ENCODE assay signal across 9 mouse cellular contexts in the genomic region with DNA sequence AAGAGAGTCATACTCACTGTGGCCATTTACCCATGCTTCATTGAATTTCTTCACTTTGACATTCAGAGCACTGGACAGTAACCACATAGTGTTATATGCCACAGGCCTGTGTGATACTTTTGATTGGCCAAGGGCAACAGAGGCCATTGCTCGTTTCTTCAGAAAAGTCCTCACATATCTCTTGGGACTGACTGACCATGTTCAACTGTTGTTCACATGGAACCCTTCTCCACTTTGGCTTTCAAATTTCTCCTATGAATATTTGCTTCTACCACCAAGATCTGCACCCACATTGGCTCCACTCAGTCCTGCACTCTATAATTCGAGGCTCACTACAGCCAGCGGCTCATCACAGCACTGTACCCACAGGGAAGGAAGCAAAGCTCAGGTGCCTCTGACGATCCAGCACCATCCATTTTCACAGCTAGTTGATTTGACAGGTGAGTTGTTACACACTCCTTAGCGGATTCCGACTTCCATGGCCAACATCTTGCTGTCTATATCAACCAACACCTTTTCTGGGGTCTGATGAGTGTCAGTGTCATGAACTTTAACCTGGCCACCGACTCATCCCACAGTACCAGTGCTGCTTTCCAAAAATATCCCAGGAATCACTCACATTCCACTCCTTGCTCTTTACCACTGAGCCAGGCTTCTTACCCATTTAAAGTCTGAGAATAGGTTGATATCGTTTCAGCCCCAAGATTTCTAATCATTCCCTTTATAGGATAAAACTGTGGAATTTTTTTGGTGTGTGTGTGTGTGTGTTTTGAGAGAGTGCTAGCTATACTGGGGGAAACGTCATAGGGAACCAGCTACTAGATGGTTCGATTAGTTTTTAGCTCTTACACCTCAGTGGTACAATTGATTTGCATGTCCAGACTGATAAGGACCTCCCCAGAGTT.
DNase-seq lines count a peak whose midpoint lies in the region; ATAC-seq and TF ChIP-seq lines count a peak whose summit lies in the region.
"Had no signal": no experiment of that assay in that cellular context is flagged by ENCODE, and none has a peak within 500 bp of the region (broad histone marks: within the 10 kb centered on the region; RNA-seq: fewer than 3 reads in every experiment).

No protein-coding gene starts in this region.

- no peak overlapping the region for H3K27ac ChIP-seq in thymus, adult 2 months (ENCODE audit: control insufficient read depth, insufficient read depth, low read length)
- no peak overlapping the region for H3K27ac ChIP-seq in hindbrain, embryonic 16.5 days (ENCODE audit: low read depth, low read length)
- H3K27ac ChIP-seq in limb, embryonic 11.5 days (replicated peaks; ENCODE audit: low read depth, low read length) = no peak overlapping the region
- no peak overlapping the region for H3K27ac ChIP-seq in midbrain, embryonic 13.5 days

- no peak overlapping the region for H3K4me3 ChIP-seq in thymus, adult 2 months (ENCODE audit: control insufficient read depth, insufficient read depth, low read length)
- H3K4me3 ChIP-seq in hindbrain, embryonic 16.5 days (ENCODE audit: low read length) = no peak overlapping the region
- H3K4me3 ChIP-seq in limb, embryonic 11.5 days (ENCODE audit: low read depth, low read length) = no peak overlapping the region
- H3K4me3 ChIP-seq in midbrain, embryonic 13.5 days (replicated peaks) = no peak overlapping the region
- H3K4me3 ChIP-seq: erythroblast, embryonic 14.5 days had no signal

- TF ChIP-seq POLR2A in thymus, adult 2 months (IDR thresholded peaks at IDR 0.05; ENCODE audit: control insufficient read depth, extremely low read depth, insufficient read depth, low read length, poor library complexity) = no peak

- DNase-seq in thymus, adult 2 months = peak; percentile 44
- no peak for DNase-seq in thymus, adult 18-20 months
- DNase-seq in c-Kit-positive CD71-positive TER-119-positive erythroid progenitor cells, embryonic 14.5 days (ENCODE audit: low spot score) = peak; percentile 95
- DNase-seq in forelimb bud, embryonic 11.5 days (ENCODE audit: low read depth, low spot score) = peak; percentile 100
- DNase-seq in limb, embryonic 11.5 days (ENCODE audit: low spot score) = peak; percentile 97
- DNase-seq in splenic B cell, adult 2 months (ENCODE audit: low read depth, low spot score) = peak; percentile 98

- H3K36me3 ChIP-seq in thymus, adult 2 months (ENCODE audit: control insufficient read depth, insufficient read depth, low read length) = no peaks in the 10 kb centered on the region
- H3K36me3 ChIP-seq in hindbrain, embryonic 16.5 days (ENCODE audit: control insufficient read depth, insufficient read depth, low read length) = no peaks in the 10 kb centered on the region
- H3K36me3 ChIP-seq in limb, embryonic 11.5 days (ENCODE audit: control insufficient read depth, insufficient read depth, low read length) = no peaks in the 10 kb centered on the region
- no peaks in the 10 kb centered on the region for H3K36me3 ChIP-seq in midbrain, embryonic 13.5 days
- no peaks in the 10 kb centered on the region for H3K36me3 ChIP-seq in splenic B cell, adult 2 months (ENCODE audit: control insufficient read depth, insufficient read depth, low read length, poor library complexity, severe bottlenecking)

- TF ChIP-seq CTCF in thymus, adult 2 months (IDR thresholded peaks at IDR 0.05; ENCODE audit: borderline replicate concordance, control insufficient read depth, extremely low read depth, insufficient read depth, low read length, poor library complexity) = no peak

- peaks cover 15% of the 10 kb centered on the region for H3K9me3 ChIP-seq in hindbrain, embryonic 16.5 days (ENCODE audit: control insufficient read depth, low read length)
- peaks cover 16% of the 10 kb centered on the region for H3K9me3 ChIP-seq in limb, embryonic 11.5 days (ENCODE audit: control insufficient read depth, low read length)
- peaks cover 63% of the 10 kb centered on the region for H3K9me3 ChIP-seq in midbrain, embryonic 13.5 days

- ATAC-seq in hindbrain, embryonic 16.5 days = peak; percentile 100
- peak; percentile 100 for ATAC-seq in limb, embryonic 11.5 days (ENCODE audit: insufficient number of reproducible peaks, low FRiP score, low TSS enrichment, low read depth)
- ATAC-seq in midbrain, embryonic 13.5 days = peak; percentile 99

- no peak overlapping the region for H3K4me2 ChIP-seq in hindbrain, embryonic 16.5 days (ENCODE audit: low read length)
- H3K4me2 ChIP-seq in limb, embryonic 11.5 days (ENCODE audit: low read depth, severe bottlenecking) = no peak overlapping the region
- no peak overlapping the region for H3K4me2 ChIP-seq in midbrain, embryonic 13.5 days (replicated peaks)

- no peak overlapping the region for H3K9ac ChIP-seq in hindbrain, embryonic 16.5 days (ENCODE audit: low read depth, low read length)
- no peak overlapping the region for H3K9ac ChIP-seq in limb, embryonic 11.5 days (ENCODE audit: low read length)
- no peak overlapping the region for H3K9ac ChIP-seq in midbrain, embryonic 13.5 days (replicated peaks)

- no peaks in the 10 kb centered on the region for H3K27me3 ChIP-seq in thymus, adult 2 months (ENCODE audit: control insufficient read depth, insufficient read depth, low read length)
- no peaks in the 10 kb centered on the region for H3K27me3 ChIP-seq in hindbrain, embryonic 16.5 days (replicated peaks; ENCODE audit: control insufficient read depth, insufficient read depth, low read length)
- H3K27me3 ChIP-seq in limb, embryonic 11.5 days (ENCODE audit: control insufficient read depth, insufficient read depth, low read length) = no peaks in the 10 kb centered on the region
- H3K27me3 ChIP-seq in midbrain, embryonic 13.5 days = no peaks in the 10 kb centered on the region
- no peaks in the 10 kb centered on the region for H3K27me3 ChIP-seq in splenic B cell, adult 2 months (ENCODE audit: control insufficient read depth, insufficient read depth, low read length, poor library complexity, severe bottlenecking)

- 66% methylated on average over 10 of the region's 10 CpGs for WGBS in thymus, adult 2 months
- WGBS in hindbrain, embryonic 16.5 days = 72% methylated on average over 10 of the region's 10 CpGs
- WGBS in limb, embryonic 11.5 days = 68% methylated on average over 10 of the region's 10 CpGs
- 61% methylated on average over 10 of the region's 10 CpGs for WGBS in midbrain, embryonic 13.5 days

- no peaks in the 10 kb centered on the region for H3K4me1 ChIP-seq in thymus, adult 2 months (replicated peaks; ENCODE audit: control insufficient read depth, insufficient read depth, low read length)
- H3K4me1 ChIP-seq in hindbrain, embryonic 16.5 days (ENCODE audit: control insufficient read depth, insufficient read depth, low read depth, low read length) = no peaks in the 10 kb centered on the region
- no peaks in the 10 kb centered on the region for H3K4me1 ChIP-seq in limb, embryonic 11.5 days (ENCODE audit: control insufficient read depth, insufficient read depth, low read length)
- H3K4me1 ChIP-seq in midbrain, embryonic 13.5 days (replicated peaks) = no peaks in the 10 kb centered on the region

Comparison
In these comparisons a context has a peak if more than half of its experiments do, and no peak if none do; other contexts are left out.
1. DNase-seq: peak in thymus, adult 2 months (single experiment), c-Kit-positive CD71-positive TER-119-positive erythroid progenitor cells, embryonic 14.5 days (single experiment), forelimb bud, embryonic 11.5 days (single experiment), limb, embryonic 11.5 days (single experiment) and splenic B cell, adult 2 months (single experiment); none in thymus, adult 18-20 months (0 of 2).
2. Peak in every context shown above with its lines, with median percentiles within 50 percentile points of each other: ATAC-seq.